Mouse (Mus musculus) stomach, embryonic 16.5 days (tissue): ENCODE data around the gene 1700030K09Rik. TPM values are rescaled to one million over a fixed set of nuclear protein-coding genes. Genes with fewer than 3 reads are reported as not detected.

Experiments
- ATAC-seq: fragments of 200-750 bp; cut with Nextera tagmentation; 2 replicates; pipeline ENCODE4 v1.8.0; 2017; ENCODE audit warnings: moderate number of reproducible peaks, moderate TSS enrichment; ENCODE audit not compliant: insufficient read depth, low FRiP score
- H3K27ac ChIP-seq: fragments of 300-500 bp; sonication (generic); 2 replicates; pipeline ENCODE4 v1.5.1; 2014; ENCODE audit warnings: low read length
- H3K27me3 ChIP-seq: fragments of 300-500 bp; sonication (generic); 2 replicates; pipeline ENCODE4 v1.6.1; 2014; ENCODE audit warnings: low read length, control low read depth, mixed read lengths; ENCODE audit not compliant: control insufficient read depth, insufficient read depth
- H3K36me3 ChIP-seq: fragments of 300-500 bp; sonication (generic); 2 replicates; pipeline ENCODE4 v1.6.1; 2014; ENCODE audit warnings: low read length; ENCODE audit not compliant: control insufficient read depth, insufficient read depth
- H3K4me1 ChIP-seq: fragments of 300-500 bp; sonication (generic); 2 replicates; pipeline ENCODE4 v1.6.1; 2014; ENCODE audit warnings: low read length, control low read depth, mixed read lengths; ENCODE audit not compliant: control insufficient read depth, insufficient read depth
- H3K4me2 ChIP-seq: fragments of 300-500 bp; sonication (generic); 2 replicates; pipeline ENCODE4 v1.6.1; 2014; ENCODE audit warnings: low read depth, low read length, mixed read lengths
- H3K4me3 ChIP-seq: fragments of 300-500 bp; sonication (generic); replicated peaks from 2 replicates; pipeline ENCODE4 v1.5.1; 2014; ENCODE audit warnings: mild to moderate bottlenecking, low read length
- H3K9ac ChIP-seq: fragments of 300-500 bp; sonication (generic); 2 replicates; pipeline ENCODE4 v1.6.1; 2014; ENCODE audit warnings: low read length
- H3K9me3 ChIP-seq: fragments of 300-500 bp; sonication (generic); replicated peaks from 2 replicates; pipeline ENCODE4 v1.6.1; 2016; ENCODE audit warnings: low read length, control low read depth; ENCODE audit not compliant: control insufficient read depth
- WGBS: fragments of 180-500 bp; shearing (Covaris S2); extraction: QIAGEN DNeasy Blood & Tissue Kit; methylation state at CpG from one replicate; pipeline ENCODE4 v1.1.7; 2014; 5-methylcytosine and 5-hydroxymethylcytosine counted together
- polyA plus RNA-seq: library from polyadenylated mRNA; unstranded; fragments of >200 nt; fragmentation: Nextera tagmentation; extraction: Ambion mirVana; gene quantifications from 2 replicates; pipeline ENCODE4 v1.2.1, GENCODE M21; 2015

Gene 1700030K09Rik
- polyA plus RNA-seq, 1 experiment from 2014 or later = 13.5 TPM

DNA sequence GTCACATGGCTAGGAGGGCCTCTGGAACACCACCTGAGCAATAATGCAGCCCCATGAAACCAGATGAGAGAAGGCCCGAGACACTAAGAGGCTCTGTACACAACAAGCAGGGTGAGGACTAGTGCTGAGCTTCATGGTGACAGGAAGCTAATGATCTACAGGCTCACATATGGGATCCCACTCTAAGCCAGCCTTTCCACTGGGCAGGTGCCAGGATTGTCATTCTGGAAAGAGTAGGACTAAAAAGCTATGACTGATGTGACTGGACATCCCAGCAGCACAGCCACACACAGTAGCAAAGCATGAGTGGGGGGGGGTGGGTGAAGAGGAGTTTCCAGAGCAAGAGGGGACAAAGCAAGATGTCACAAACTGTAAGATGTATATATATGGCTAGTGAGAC is 54.2 kb downstream of the 1700030K09Rik start:
- H3K4me2 ChIP-seq = no peak overlapping the region
- WGBS = 86% methylated on average over 1 of the region's 1 CpGs

DNA sequence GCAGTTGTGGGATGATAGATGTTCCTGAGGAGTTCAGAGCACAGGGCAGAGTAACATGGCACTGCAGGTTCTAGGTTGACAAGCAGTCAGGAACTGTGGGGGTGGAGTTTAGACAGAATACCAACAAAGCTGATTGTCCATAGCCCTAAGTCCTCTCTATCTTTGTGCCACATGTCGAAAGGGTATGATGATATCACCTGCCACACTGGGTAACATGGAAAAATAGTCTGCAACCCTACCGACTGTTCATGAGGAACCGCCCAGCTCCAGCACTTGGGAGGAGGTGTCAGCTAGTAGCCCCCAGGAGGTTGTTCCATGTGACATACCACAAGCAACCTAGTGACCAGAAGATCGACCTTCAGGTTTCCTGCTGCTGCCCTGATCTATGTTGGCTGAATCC is 54.8 kb downstream of the 1700030K09Rik start:
- Histone ChIP-seq H3K27me3 (no peaks in the 10 kb centered on the region), H3K4me2 (no peak overlapping the region), H3K27ac (no peak overlapping the region), H3K36me3 (peaks cover 10% of the 10 kb centered on the region; the same call in 1 of the 2 replicates), H3K4me3 (no peak overlapping the region), H3K9me3 (no peaks in the 10 kb centered on the region), H3K9ac (no peak overlapping the region), H3K4me1 (peaks cover 8% of the 10 kb centered on the region)
- no peak for ATAC-seq
- WGBS = 90% methylated on average over 4 of the region's 4 CpGs

More for the DNA sequence above, 54.2 kb downstream of the 1700030K09Rik start:
- Histone ChIP-seq H3K9me3 (no peaks in the 10 kb centered on the region), H3K9ac (no peak overlapping the region), H3K36me3 (peaks cover 10% of the 10 kb centered on the region; the same call in 1 of the 2 replicates), H3K27ac (no peak overlapping the region), H3K27me3 (no peaks in the 10 kb centered on the region), H3K4me1 (peaks cover 9% of the 10 kb centered on the region), H3K4me3 (no peak overlapping the region)
- ATAC-seq = no peak

DNA sequence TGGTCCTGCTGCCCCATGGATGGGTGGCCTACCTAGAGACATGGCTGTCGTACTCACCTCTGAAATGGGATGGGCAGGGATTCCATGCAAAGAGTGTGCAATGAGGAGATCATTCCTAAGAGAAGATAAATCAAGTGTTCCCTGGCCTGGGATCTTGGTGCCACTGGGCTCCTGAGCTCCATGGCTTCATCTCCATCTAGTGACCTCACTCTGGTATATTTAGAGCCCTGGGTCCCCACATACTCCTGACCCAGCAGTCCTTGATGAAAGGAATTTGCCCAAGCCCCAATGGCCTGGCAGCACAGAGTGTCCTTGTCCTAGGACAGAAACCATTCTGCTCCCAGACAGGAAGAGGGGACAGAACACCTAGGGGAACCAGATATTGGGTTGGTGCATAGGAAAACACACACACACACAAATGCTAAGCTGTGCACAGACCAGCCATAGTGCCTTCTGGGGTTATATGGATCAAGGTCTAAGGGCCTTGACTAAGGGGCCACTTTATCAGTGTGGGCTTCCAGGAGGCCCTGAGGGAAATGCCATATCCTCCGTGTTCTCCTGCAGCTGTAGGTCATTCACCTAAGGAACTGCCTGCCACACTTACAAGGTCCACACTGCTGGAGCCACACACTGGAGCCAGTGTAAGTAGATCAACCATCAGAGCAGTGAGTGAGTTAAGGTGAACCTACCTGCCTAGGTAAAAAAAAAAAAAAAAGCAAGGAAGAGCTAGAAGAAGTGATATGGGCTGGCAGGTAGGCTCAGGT is 56.0 kb downstream of the 1700030K09Rik start:
- 0 out of 2 replicates have a peak, but pooled peaks cover 8% of the 10 kb centered on the region for H3K4me1 ChIP-seq
- no peak for ATAC-seq
- no peak overlapping the region for H3K9ac ChIP-seq
- H3K4me2 ChIP-seq = no peak overlapping the region
- H3K27me3 ChIP-seq = no peaks in the 10 kb centered on the region
- H3K4me3 ChIP-seq = no peak overlapping the region
- H3K36me3 ChIP-seq = peaks cover 10% of the 10 kb centered on the region; the same call in 1 of the 2 replicates
- no peak overlapping the region for H3K27ac ChIP-seq
- no peaks in the 10 kb centered on the region for H3K9me3 ChIP-seq
- WGBS = 84% methylated on average over 2 of the region's 2 CpGs

DNA sequence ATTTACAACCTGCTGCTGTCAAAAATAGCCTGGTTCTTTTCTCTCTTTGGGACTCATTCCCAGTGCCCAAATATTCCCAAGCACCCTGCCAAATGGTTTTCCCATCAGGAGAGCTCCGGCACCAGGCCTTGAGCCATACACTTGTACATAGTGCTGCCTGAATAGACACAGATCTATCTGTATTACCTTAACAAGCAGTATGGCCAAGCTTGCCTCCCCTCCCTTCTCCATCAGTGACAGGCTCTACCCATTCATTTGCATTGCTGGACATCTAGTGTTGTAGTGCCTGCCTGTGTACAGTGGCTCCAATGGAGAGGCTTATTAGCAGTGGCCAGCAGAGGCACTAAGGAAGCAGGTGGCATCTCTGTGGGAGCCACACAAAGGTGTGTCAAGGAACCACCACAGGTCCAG is 56.8 kb downstream of the 1700030K09Rik start:
- Histone ChIP-seq H3K9me3 (no peaks in the 10 kb centered on the region), H3K9ac (no peak overlapping the region), H3K27me3 (no peaks in the 10 kb centered on the region), H3K4me3 (no peak overlapping the region), H3K27ac (no peak overlapping the region), H3K4me1 (0 out of 2 replicates have a peak, but pooled peaks cover 8% of the 10 kb centered on the region), H3K36me3 (peaks cover 5% of the 10 kb centered on the region; the same call in 1 of the 2 replicates), H3K4me2 (no peak overlapping the region)
- WGBS = 85% methylated on average over 1 of the region's 1 CpGs
- no peak for ATAC-seq

DNA sequence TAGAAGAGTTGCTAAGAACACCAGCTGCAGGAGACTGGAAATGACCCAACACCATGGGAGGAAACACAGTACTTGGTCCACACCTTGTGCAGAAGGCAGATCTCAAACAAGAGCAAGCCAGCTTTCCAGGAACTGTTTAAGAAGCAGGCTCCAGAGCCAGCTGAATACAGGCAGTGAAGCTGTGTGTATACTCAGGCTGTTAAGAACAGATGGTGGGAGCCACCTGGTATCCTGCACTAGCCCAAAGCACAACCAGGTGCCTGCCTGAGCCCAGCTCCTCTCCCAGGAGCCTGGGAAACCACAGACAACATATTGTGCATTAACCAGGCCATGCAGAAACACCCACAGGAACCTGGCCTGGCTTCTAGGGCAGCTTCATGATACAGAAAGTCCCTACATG is 60.5 kb downstream of the 1700030K09Rik start:
- no peaks in the 10 kb centered on the region for H3K36me3 ChIP-seq
- ATAC-seq = no peak

DNA sequence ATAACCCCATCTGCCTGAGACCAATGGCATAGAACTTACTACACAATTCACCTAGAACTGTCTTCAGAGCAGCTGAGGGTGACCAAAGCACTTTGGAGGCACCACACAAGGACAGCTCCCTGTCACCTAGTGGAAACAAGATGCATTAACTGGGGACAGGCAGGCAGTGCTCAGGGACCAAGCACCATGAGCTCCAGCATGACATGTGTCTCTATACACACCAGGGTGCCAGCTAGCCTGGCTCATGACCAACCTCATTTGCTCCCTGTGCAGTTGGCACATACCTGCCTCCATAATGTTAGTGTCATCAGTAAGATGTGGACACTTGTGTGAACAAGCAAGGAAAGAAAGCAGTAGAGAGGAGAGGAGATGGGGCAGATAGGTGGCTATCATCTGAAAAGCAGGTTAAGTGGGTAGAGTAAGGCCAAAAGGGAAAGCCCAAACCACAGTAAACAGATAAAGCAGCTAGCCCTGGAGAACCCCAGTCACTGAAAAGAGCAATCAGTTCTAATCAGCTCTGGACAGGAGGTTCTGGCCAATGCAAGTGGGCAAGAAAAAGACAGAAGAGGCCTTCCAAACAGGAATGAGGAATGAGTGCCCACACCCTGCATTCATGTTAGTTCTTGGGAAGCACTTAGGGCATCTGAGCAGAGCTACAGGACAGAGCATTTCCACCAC is 61.1 kb downstream of the 1700030K09Rik start:
- H3K4me3 ChIP-seq = no peak overlapping the region
- H3K4me2 ChIP-seq = no peak overlapping the region
- no peak overlapping the region for H3K27ac ChIP-seq
- no peak for ATAC-seq
- no peaks in the 10 kb centered on the region for H3K27me3 ChIP-seq
- no peak overlapping the region for H3K9ac ChIP-seq
- H3K36me3 ChIP-seq = no peaks in the 10 kb centered on the region
- no peaks in the 10 kb centered on the region for H3K9me3 ChIP-seq
- 0 out of 2 replicates have a peak, but pooled peaks cover 8% of the 10 kb centered on the region for H3K4me1 ChIP-seq

More for the DNA sequence above, 60.5 kb downstream of the 1700030K09Rik start:
- H3K9me3 ChIP-seq = no peaks in the 10 kb centered on the region
- no peak overlapping the region for H3K4me2 ChIP-seq
- H3K9ac ChIP-seq = no peak overlapping the region
- H3K4me3 ChIP-seq = no peak overlapping the region
- no peak overlapping the region for H3K27ac ChIP-seq
- H3K4me1 ChIP-seq = 0 out of 2 replicates have a peak, but pooled peaks cover 8% of the 10 kb centered on the region
- H3K27me3 ChIP-seq = no peaks in the 10 kb centered on the region

DNA sequence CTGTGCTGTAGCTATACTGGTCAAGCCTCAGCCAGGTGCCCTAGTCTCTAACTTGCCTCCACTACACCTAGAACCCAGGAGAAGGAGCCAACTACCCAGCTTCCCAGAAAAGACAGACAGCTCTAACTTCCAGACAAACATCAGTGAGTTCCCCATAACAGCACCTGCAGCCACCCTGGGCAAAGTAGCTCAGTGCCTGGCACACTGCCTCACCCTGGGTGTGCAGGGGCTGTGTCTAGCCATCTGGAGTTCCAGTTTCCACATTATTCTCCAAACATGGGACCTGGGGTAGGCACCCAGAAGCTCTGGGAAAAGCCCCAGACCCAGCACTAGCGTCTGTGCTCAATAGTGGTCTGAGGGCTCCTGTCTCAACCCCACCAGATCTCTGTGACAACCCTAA is 63.8 kb downstream of the 1700030K09Rik start:
- no peaks in the 10 kb centered on the region for H3K36me3 ChIP-seq
- no peaks in the 10 kb centered on the region for H3K27me3 ChIP-seq
- H3K9ac ChIP-seq = no peak overlapping the region
- ATAC-seq = no peak
- H3K4me1 ChIP-seq = 0 out of 2 replicates have a peak, but pooled peaks cover 8% of the 10 kb centered on the region
- no peak overlapping the region for H3K4me3 ChIP-seq
- H3K27ac ChIP-seq = no peak overlapping the region
- no peak overlapping the region for H3K4me2 ChIP-seq
- 87% methylated on average over 1 of the region's 1 CpGs for WGBS
- H3K9me3 ChIP-seq = no peaks in the 10 kb centered on the region
